Mouse (Mus musculus): ENCODE results near the gene Crebl2. TPM values are rescaled to one million over a fixed set of nuclear protein-coding genes. Genes with fewer than 3 reads are reported as not detected.

Gene Crebl2
- total and polyA plus RNA-seq, 3 experiments, result 1.5 to 3.7 TPM; not detected in 1

DNA sequence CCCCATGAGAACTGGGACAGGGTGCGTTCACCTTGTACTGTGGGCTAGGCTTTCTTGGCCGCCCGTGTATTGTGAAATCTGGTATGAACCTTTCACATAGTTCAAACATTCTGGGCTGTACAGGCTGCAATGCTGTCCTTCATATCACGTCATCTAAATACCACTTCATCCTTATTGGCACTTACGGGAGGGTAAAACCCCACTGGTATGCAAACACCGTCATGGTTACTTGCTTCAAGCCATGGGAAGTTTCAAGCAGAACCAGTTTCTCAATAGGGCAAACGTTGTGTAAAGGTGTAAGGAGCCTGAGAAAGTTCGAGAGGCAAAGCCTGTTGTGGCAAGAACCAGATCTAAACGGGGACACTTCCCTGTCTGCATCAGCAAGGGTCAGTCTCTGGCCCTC is 27.3 kb upstream of the Crebl2 start:
- Histone ChIP-seq H3K9ac (ENCODE audit: control insufficient read depth, low read depth, low read length, poor library complexity, severe bottlenecking) (no peak overlapping the region), H3K9me3 (replicated peaks; ENCODE audit: insufficient read depth, low read length) (no peaks in the 10 kb centered on the region), H3K27me3 (ENCODE audit: control insufficient read depth in 1 of 2, insufficient read depth in 2 of 2, low read length in 2 of 2) (peaks cover 2 to 3% of the 10 kb centered on the region in 2 experiments), H3K27ac (ENCODE audit: control insufficient read depth, low read depth, low read length) (no peak overlapping the region), H3K36me3 (ENCODE audit: control insufficient read depth in 1 of 2, insufficient read depth in 2 of 2, low read length in 2 of 2) (peaks cover 0 to 1% of the 10 kb centered on the region in 2 experiments; a peak in 1 of 4 replicates), H3K79me2 (ENCODE audit: control insufficient read depth, insufficient read depth, low read length, poor library complexity) (no peaks in the 10 kb centered on the region), H3K4me3 (ENCODE audit: control insufficient read depth in 1 of 2, insufficient read depth in 1 of 2, low read depth in 2 of 2, low read length in 2 of 2) (no peak overlapping the region), H3K4me1 (ENCODE audit: control insufficient read depth in 1 of 2, insufficient read depth in 2 of 2, low read length in 2 of 2) (peaks cover 0 to under 1% of the 10 kb centered on the region in 2 experiments; a peak in 1 of 4 replicates)
- DNase-seq (ENCODE audit: low read depth, low spot score), result no peak
- TF ChIP-seq CTCF (IDR thresholded peaks at IDR 0.05 in 2 of 3, conservative IDR thresholded peaks at IDR 0.05 in 1 of 3; ENCODE audit: control insufficient read depth in 1 of 3, insufficient read depth in 1 of 3, low read depth in 2 of 3, low read length in 3 of 3, poor library complexity in 1 of 3, severe bottlenecking in 1 of 3), result no peak
- TF ChIP-seq GATA1 (IDR thresholded peaks at IDR 0.05; ENCODE audit: low read depth, low read length), result no peak
- TF ChIP-seq RCOR1 (IDR thresholded peaks at IDR 0.05; ENCODE audit: low read depth, low read length), result no peak
- no peak for TF ChIP-seq CHD1 (IDR thresholded peaks at IDR 0.05; ENCODE audit: low read depth, low read length)
- TF ChIP-seq ETS1 (IDR thresholded peaks at IDR 0.05; ENCODE audit: low read depth, low read length), result no peak
- TF ChIP-seq MAFK (IDR thresholded peaks at IDR 0.05; ENCODE audit: borderline replicate concordance, low read depth, low read length), result no peak
- no peak for TF ChIP-seq CHD2 (IDR thresholded peaks at IDR 0.05; ENCODE audit: low read length)
- no peak for TF ChIP-seq ZC3H11A (IDR thresholded peaks at IDR 0.05; ENCODE audit: low read depth, low read length)
- no peak for TF ChIP-seq POLR2A (IDR thresholded peaks at IDR 0.05; ENCODE audit: control insufficient read depth in 1 of 2, insufficient read depth in 1 of 2, low read depth in 1 of 2, low read length in 2 of 2, poor library complexity in 1 of 2)
- no peak for TF ChIP-seq NELFE (IDR thresholded peaks at IDR 0.05; ENCODE audit: low read depth, low read length)

DNA sequence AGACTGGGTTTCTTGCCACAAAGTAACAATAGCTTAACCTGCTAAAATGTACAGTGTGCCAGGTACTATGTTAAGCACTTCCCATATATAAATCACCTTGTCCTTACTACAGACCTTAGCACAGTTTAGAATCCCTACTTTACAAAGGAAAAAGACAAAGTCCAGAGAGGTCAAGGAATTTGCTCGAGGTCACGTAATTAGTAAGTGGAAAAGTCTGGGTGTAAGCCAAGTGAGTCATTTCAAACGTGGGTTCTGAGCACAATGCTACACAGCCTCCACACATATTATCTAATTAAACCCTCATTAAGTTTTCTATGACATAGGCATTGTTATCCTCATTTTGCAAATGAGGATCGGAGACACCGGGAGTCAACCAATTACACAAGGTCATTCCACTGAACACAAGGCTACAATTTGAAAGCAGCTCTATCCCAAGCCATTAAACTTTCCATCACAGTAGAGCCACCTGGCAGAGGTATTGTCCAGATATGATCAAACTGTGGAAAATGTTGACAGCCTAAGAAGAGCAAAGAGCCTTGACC is 25.1 kb upstream of the Crebl2 start:
- Histone ChIP-seq H3K27ac (ENCODE audit: control insufficient read depth, low read depth, low read length) (no peak overlapping the region), H3K9me3 (replicated peaks; ENCODE audit: insufficient read depth, low read length) (no peaks in the 10 kb centered on the region), H3K9ac (ENCODE audit: control insufficient read depth, low read depth, low read length, poor library complexity, severe bottlenecking) (no peak overlapping the region), H3K79me2 (ENCODE audit: control insufficient read depth, insufficient read depth, low read length, poor library complexity) (no peaks in the 10 kb centered on the region), H3K4me1 (ENCODE audit: control insufficient read depth in 1 of 2, insufficient read depth in 2 of 2, low read length in 2 of 2) (no peaks in the 10 kb centered on the region), H3K27me3 (ENCODE audit: control insufficient read depth in 1 of 2, insufficient read depth in 2 of 2, low read length in 2 of 2) (peaks cover 2 to 3% of the 10 kb centered on the region in 2 experiments), H3K36me3 (ENCODE audit: control insufficient read depth in 1 of 2, insufficient read depth in 2 of 2, low read length in 2 of 2) (no peaks in the 10 kb centered on the region), H3K4me3 (ENCODE audit: control insufficient read depth in 1 of 2, insufficient read depth in 1 of 2, low read depth in 2 of 2, low read length in 2 of 2) (no peak overlapping the region)
- DNase-seq (ENCODE audit: low read depth, low spot score), result no peak
- TF ChIP-seq ETS1 (IDR thresholded peaks at IDR 0.05; ENCODE audit: low read depth, low read length) (no peak), ZMIZ1 (IDR thresholded peaks at IDR 0.05; ENCODE audit: low read depth, low read length) (no peak), HCFC1 (IDR thresholded peaks at IDR 0.05; ENCODE audit: low read depth, low read length) (no peak), ZNF384 (IDR thresholded peaks at IDR 0.05; ENCODE audit: low read depth, low read length) (no peak), KAT2A (conservative IDR thresholded peaks at IDR 0.05; ENCODE audit: low read depth, low read length) (no peak), POLR2A (IDR thresholded peaks at IDR 0.05; ENCODE audit: control insufficient read depth in 1 of 2, insufficient read depth in 1 of 2, low read depth in 1 of 2, low read length in 2 of 2, poor library complexity in 1 of 2) (no peak), SMC3 (IDR thresholded peaks at IDR 0.05; ENCODE audit: low read depth, low read length) (no peak)

- H3K9ac ChIP-seq (ENCODE audit: control insufficient read depth, low read depth, low read length, poor library complexity, severe bottlenecking), result no peak overlapping the region
- H3K4me1 ChIP-seq (ENCODE audit: control insufficient read depth in 1 of 2, insufficient read depth in 2 of 2, low read length in 2 of 2), result no peaks in the 10 kb centered on the region
- H3K27me3 ChIP-seq (ENCODE audit: control insufficient read depth in 1 of 2, insufficient read depth in 2 of 2, low read length in 2 of 2), result peaks cover 2 to 3% of the 10 kb centered on the region in 2 experiments
- DNase-seq (ENCODE audit: low read depth, low spot score), result no peak
- TF ChIP-seq JUND (IDR thresholded peaks at IDR 0.05; ENCODE audit: low read depth, low read length) (no peak), ETS1 (IDR thresholded peaks at IDR 0.05; ENCODE audit: low read depth, low read length) (no peak), MAX (IDR thresholded peaks at IDR 0.05; ENCODE audit: low read length) (no peak), RAD21 (IDR thresholded peaks at IDR 0.05; ENCODE audit: low read depth, low read length) (no peak), NRF1 (IDR thresholded peaks at IDR 0.05; ENCODE audit: insufficient read depth, low read depth, low read length, poor library complexity, severe bottlenecking) (no peak), ZKSCAN1 (IDR thresholded peaks at IDR 0.05; ENCODE audit: low read depth, low read length) (no peak), UBTF (IDR thresholded peaks at IDR 0.05; ENCODE audit: borderline replicate concordance, insufficient read depth, low read depth, low read length) (no peak), MAFK (IDR thresholded peaks at IDR 0.05; ENCODE audit: borderline replicate concordance, low read depth, low read length) (no peak), EP300 (IDR thresholded peaks at IDR 0.05; ENCODE audit: low read depth in 1 of 2, low read length in 2 of 2) (no peak), E2F4 (IDR thresholded peaks at IDR 0.05; ENCODE audit: borderline replicate concordance, low read depth, low read length) (no peak), ZC3H11A (IDR thresholded peaks at IDR 0.05; ENCODE audit: low read depth, low read length) (no peak)
- no peak overlapping the region for H3K27ac ChIP-seq (ENCODE audit: control insufficient read depth, low read depth, low read length)
- no peak overlapping the region for H3K4me3 ChIP-seq (ENCODE audit: control insufficient read depth in 1 of 2, insufficient read depth in 1 of 2, low read depth in 2 of 2, low read length in 2 of 2)
- H3K9me3 ChIP-seq (replicated peaks; ENCODE audit: insufficient read depth, low read length), result no peaks in the 10 kb centered on the region
- H3K36me3 ChIP-seq (ENCODE audit: control insufficient read depth in 1 of 2, insufficient read depth in 2 of 2, low read length in 2 of 2), result no peaks in the 10 kb centered on the region
- H3K79me2 ChIP-seq (ENCODE audit: control insufficient read depth, insufficient read depth, low read length, poor library complexity), result no peaks in the 10 kb centered on the region
Observed at GRCm38 (mm10) chr6:134806130-134806529, 23.8 kb upstream of the Crebl2 start.
